Mouse (Mus musculus): ENCODE results near the gene Ccl2. TPM values are rescaled to one million over a fixed set of nuclear protein-coding genes. Genes with fewer than 3 reads are reported as not detected.

Gene Ccl2
- total and polyA plus RNA-seq, 3 experiments = 0.15 TPM; not detected in 2

- Histone ChIP-seq H3K79me2 (ENCODE audit: control insufficient read depth, insufficient read depth, low read length, poor library complexity) (no peaks in the 10 kb centered on the region), H3K4me3 (ENCODE audit: control insufficient read depth in 1 of 2, insufficient read depth in 1 of 2, low read depth in 2 of 2, low read length in 2 of 2) (no peak overlapping the region), H3K9ac (ENCODE audit: control insufficient read depth, low read depth, low read length, poor library complexity, severe bottlenecking) (no peak overlapping the region), H3K9me3 (replicated peaks; ENCODE audit: insufficient read depth, low read length) (no peaks in the 10 kb centered on the region), H3K27ac (ENCODE audit: control insufficient read depth, low read depth, low read length) (no peak overlapping the region), H3K4me1 (ENCODE audit: control insufficient read depth in 1 of 2, insufficient read depth in 2 of 2, low read length in 2 of 2) (no peaks in the 10 kb centered on the region), H3K36me3 (ENCODE audit: control insufficient read depth in 1 of 2, insufficient read depth in 2 of 2, low read length in 2 of 2) (no peaks in the 10 kb centered on the region), H3K27me3 (ENCODE audit: control insufficient read depth in 1 of 2, insufficient read depth in 2 of 2, low read length in 2 of 2) (no peaks in the 10 kb centered on the region)
- DNase-seq (ENCODE audit: low read depth, low spot score) = no peak
- no peak for TF ChIP-seq ZC3H11A (IDR thresholded peaks at IDR 0.05; ENCODE audit: low read depth, low read length)
- TF ChIP-seq GATA1 (IDR thresholded peaks at IDR 0.05; ENCODE audit: low read depth, low read length) = no peak
- TF ChIP-seq BHLHE40 (IDR thresholded peaks at IDR 0.05; ENCODE audit: borderline replicate concordance, low read depth, low read length) = no peak
- TF ChIP-seq MAX (IDR thresholded peaks at IDR 0.05; ENCODE audit: low read length) = no peak
- TF ChIP-seq GABPA (IDR thresholded peaks at IDR 0.05; ENCODE audit: low read depth, low read length) = no peak
- TF ChIP-seq RCOR1 (IDR thresholded peaks at IDR 0.05; ENCODE audit: low read depth, low read length) = no peak
- no peak for TF ChIP-seq TCF12 (IDR thresholded peaks at IDR 0.05; ENCODE audit: low read depth, low read length)
Observed at GRCm38 (mm10) chr11:82011411-82012193, 23.8 kb upstream of the Ccl2 start.

- Histone ChIP-seq H3K27me3 (ENCODE audit: control insufficient read depth in 1 of 2, insufficient read depth in 2 of 2, low read length in 2 of 2) (no peaks in the 10 kb centered on the region), H3K4me1 (ENCODE audit: control insufficient read depth in 1 of 2, insufficient read depth in 2 of 2, low read length in 2 of 2) (no peaks in the 10 kb centered on the region), H3K36me3 (ENCODE audit: control insufficient read depth in 1 of 2, insufficient read depth in 2 of 2, low read length in 2 of 2) (no peaks in the 10 kb centered on the region), H3K4me3 (ENCODE audit: control insufficient read depth in 1 of 2, insufficient read depth in 1 of 2, low read depth in 2 of 2, low read length in 2 of 2) (no peak overlapping the region), H3K9ac (ENCODE audit: control insufficient read depth, low read depth, low read length, poor library complexity, severe bottlenecking) (no peak overlapping the region), H3K79me2 (ENCODE audit: control insufficient read depth, insufficient read depth, low read length, poor library complexity) (no peaks in the 10 kb centered on the region), H3K27ac (ENCODE audit: control insufficient read depth, low read depth, low read length) (no peak overlapping the region), H3K9me3 (replicated peaks; ENCODE audit: insufficient read depth, low read length) (no peaks in the 10 kb centered on the region)
- TF ChIP-seq CHD2 (IDR thresholded peaks at IDR 0.05; ENCODE audit: low read length) (no peak), TAL1 (IDR thresholded peaks at IDR 0.05; ENCODE audit: low read length) (no peak), ELF1 (IDR thresholded peaks at IDR 0.05; ENCODE audit: low read depth, low read length) (no peak), NELFE (IDR thresholded peaks at IDR 0.05; ENCODE audit: low read depth, low read length) (no peak), UBTF (IDR thresholded peaks at IDR 0.05; ENCODE audit: borderline replicate concordance, insufficient read depth, low read depth, low read length) (no peak), RCOR1 (IDR thresholded peaks at IDR 0.05; ENCODE audit: low read depth, low read length) (no peak), ZC3H11A (IDR thresholded peaks at IDR 0.05; ENCODE audit: low read depth, low read length) (no peak), TCF12 (IDR thresholded peaks at IDR 0.05; ENCODE audit: low read depth, low read length) (no peak), TBP (IDR thresholded peaks at IDR 0.05; ENCODE audit: low read depth, low read length) (no peak), MEF2A (IDR thresholded peaks at IDR 0.05; ENCODE audit: extremely low read depth, insufficient replicate concordance, low read depth, low read length, poor library complexity, severe bottlenecking) (no peak), KAT2A (conservative IDR thresholded peaks at IDR 0.05; ENCODE audit: low read depth, low read length) (no peak), USF1 (IDR thresholded peaks at IDR 0.05; ENCODE audit: low read depth, low read length) (no peak), JUND (IDR thresholded peaks at IDR 0.05; ENCODE audit: low read depth, low read length) (no peak), SMC3 (IDR thresholded peaks at IDR 0.05; ENCODE audit: low read depth, low read length) (no peak), MAZ (IDR thresholded peaks at IDR 0.05; ENCODE audit: low read depth, low read length) (no peak), GATA1 (IDR thresholded peaks at IDR 0.05; ENCODE audit: low read depth, low read length) (no peak), MYC (IDR thresholded peaks at IDR 0.05; ENCODE audit: low read depth, low read length) (no peak), USF2 (IDR thresholded peaks at IDR 0.05; ENCODE audit: borderline replicate concordance in 1 of 2, insufficient read depth in 1 of 2, low read depth in 1 of 2, low read length in 2 of 2) (no peak), ZMIZ1 (IDR thresholded peaks at IDR 0.05; ENCODE audit: low read depth, low read length) (no peak)
- DNase-seq (ENCODE audit: low read depth, low spot score) = no peak
Observed at GRCm38 (mm10) chr11:82013756-82014155, 21.6 kb upstream of the Ccl2 start.
